Mouse (Mus musculus) erythroblast, embryonic 14.5 days (primary cell): Measurements from ENCODE around the gene Nr2f2. TPM values are rescaled to one million over a fixed set of nuclear protein-coding genes. Genes with fewer than 3 reads are reported as not detected.

Source experiments
- H3K27me3 ChIP-seq: 2 replicates; pipeline ENCODE4 v1.6.1; 2012; ENCODE audit warnings: inconsistent platforms; ENCODE audit not compliant: control insufficient read depth
- H3K36me3 ChIP-seq: 2 replicates; pipeline ENCODE4 v1.6.1; 2012; ENCODE audit warnings: mild to moderate bottlenecking, inconsistent platforms; ENCODE audit not compliant: control insufficient read depth
- H3K4me1 ChIP-seq: 2 replicates; pipeline ENCODE4 v1.6.1; 2012; ENCODE audit warnings: inconsistent platforms; ENCODE audit not compliant: control insufficient read depth
- H3K4me3 ChIP-seq: replicated peaks from 2 replicates; pipeline ENCODE3; 2012; ENCODE audit warnings: moderate library complexity, mild to moderate bottlenecking, inconsistent platforms
- H3K9me3 ChIP-seq: 2 replicates; pipeline ENCODE4 v1.6.1; 2012; ENCODE audit warnings: low read length, inconsistent platforms, mixed read lengths; ENCODE audit not compliant: control insufficient read depth
- GATA1 ChIP-seq: IDR thresholded peaks from 2 replicates; pipeline ENCODE4 v1.6.1; 2012; ENCODE audit warnings: low read length, inconsistent platforms, mixed read lengths
- TAL1 ChIP-seq: IDR thresholded peaks from 3 replicates; pipeline ENCODE4 v1.6.1; 2012; ENCODE audit warnings: low read length, inconsistent platforms, mixed read lengths
- polyA plus RNA-seq: library from polyadenylated mRNA; stranded (reverse); fragments of >175 nt; gene quantifications from 2 replicates; pipeline ENCODE4 v1.2.3, GENCODE M21; 2012

Gene Nr2f2
- polyA plus RNA-seq, 1 experiment, result not detected

DNA sequence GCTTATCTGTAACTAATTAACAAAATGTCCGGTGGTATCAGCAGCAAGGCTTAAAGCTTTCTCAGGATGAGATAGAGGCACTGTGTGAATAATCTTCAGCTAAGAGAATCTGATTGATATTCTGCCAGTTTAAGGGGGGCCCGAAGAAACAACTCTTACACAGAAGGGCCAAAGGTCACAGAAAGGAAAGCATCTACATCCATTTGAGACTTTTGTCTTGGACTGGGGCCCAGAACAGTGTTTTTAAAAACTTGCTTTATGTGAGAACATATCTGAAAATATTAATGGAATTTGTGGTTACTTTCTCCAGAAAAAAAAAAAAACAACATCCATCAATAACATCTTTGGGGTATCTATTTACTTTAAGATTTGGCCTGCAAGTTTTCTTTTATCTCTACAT is 38.9 kb upstream of the Nr2f2 start:
- no peak for TF ChIP-seq GATA1
- no peak for TF ChIP-seq TAL1
- Histone ChIP-seq H3K9me3 (peaks cover 12% of the 10 kb centered on the region; the same call in 1 of the 2 replicates), H3K27me3 (no peaks in the 10 kb centered on the region), H3K36me3 (no peaks in the 10 kb centered on the region), H3K4me3 (no peak overlapping the region), H3K4me1 (no peaks in the 10 kb centered on the region)

DNA sequence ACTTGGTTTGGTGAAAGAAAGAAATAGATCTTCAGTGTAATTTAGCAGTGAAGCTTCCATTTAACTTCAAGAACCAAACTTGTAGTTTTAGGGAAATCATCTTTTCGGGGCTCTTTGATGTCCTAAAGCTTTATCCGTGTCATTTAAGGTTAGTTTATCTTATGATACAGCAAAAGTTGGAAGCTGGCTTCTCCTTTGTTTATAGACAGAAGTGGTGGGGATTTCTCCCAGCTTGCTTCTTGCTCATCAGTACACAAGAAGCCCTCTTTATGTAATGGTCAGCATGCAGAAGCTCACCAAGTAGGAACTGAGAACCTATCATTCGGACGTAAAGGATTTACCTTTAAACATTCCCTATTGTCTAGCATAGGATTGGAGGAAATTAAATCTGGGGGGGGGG is 16.3 kb upstream of the Nr2f2 start:
- no peak for TF ChIP-seq GATA1
- Histone ChIP-seq H3K4me1 (no peaks in the 10 kb centered on the region), H3K36me3 (no peaks in the 10 kb centered on the region), H3K9me3 (no peaks in the 10 kb centered on the region), H3K4me3 (no peak overlapping the region), H3K27me3 (no peaks in the 10 kb centered on the region)

DNA sequence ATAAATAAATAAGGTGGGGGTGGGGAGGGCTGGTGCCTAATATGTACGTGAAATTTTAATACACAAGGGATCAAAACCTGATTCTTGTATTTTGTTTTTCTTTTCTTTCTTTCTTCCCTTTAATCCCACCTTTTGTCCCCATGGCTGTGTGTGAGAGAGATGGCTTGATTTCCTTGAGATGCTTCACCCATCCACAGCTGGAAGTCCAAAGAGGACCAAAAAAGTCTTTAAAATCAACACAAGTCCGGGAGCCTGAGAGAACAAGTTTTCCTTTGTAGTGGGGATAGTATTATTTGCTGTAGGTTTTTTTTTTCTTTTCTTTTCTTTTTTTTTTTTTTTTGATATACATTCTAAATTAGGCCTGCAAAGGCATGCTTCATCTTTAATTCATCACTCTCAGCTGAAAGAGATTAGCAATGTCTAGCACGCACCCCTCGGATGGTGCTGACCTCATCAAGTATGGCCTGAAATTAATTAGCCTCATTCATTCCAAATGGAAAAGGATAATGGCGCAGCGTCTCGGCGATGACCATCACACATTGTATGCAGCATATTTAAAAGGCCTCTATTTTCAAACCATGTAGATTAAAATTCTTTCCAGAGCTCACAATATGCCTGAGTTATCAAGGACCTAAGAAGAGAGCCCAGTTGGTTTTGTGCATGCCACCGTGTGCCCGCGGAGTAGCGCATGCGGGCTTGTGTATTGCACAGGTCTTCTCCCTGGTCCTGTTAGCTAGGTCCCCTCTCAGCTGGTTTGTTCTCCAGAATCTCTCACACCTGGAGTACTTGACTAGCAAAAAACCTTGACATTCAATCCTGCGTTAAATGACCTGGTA is 15.1 kb upstream of the Nr2f2 start:
- no peaks in the 10 kb centered on the region for H3K4me1 ChIP-seq
- no peaks in the 10 kb centered on the region for H3K36me3 ChIP-seq
- TF ChIP-seq GATA1 (no peak), TAL1 (no peak)
- no peak overlapping the region for H3K4me3 ChIP-seq
- H3K9me3 ChIP-seq, result no peaks in the 10 kb centered on the region
- no peaks in the 10 kb centered on the region for H3K27me3 ChIP-seq

DNA sequence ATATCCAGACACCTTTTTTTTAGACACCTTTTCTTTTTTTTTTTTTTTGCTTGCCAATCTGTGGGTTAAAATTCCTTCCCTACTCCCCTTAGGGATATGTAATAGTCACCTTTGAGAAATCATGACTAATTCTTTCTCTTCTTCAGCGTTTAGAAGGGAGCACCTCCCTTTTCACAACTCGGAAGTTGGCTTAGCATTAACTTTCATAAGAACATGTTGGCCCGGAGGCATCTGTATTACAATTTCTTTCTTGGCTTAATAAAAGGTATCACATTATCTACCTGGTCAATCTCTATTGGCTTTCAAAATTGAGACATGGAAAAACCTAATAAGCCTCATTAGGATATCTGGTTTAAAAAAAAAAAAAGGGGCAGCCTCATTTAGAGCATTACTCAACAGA is 14.4 kb upstream of the Nr2f2 start:
- H3K4me1 ChIP-seq, result no peaks in the 10 kb centered on the region
- H3K9me3 ChIP-seq, result no peaks in the 10 kb centered on the region
- H3K36me3 ChIP-seq, result no peaks in the 10 kb centered on the region
- TF ChIP-seq GATA1 (no peak), TAL1 (no peak)
- no peaks in the 10 kb centered on the region for H3K27me3 ChIP-seq
- H3K4me3 ChIP-seq, result no peak overlapping the region

DNA sequence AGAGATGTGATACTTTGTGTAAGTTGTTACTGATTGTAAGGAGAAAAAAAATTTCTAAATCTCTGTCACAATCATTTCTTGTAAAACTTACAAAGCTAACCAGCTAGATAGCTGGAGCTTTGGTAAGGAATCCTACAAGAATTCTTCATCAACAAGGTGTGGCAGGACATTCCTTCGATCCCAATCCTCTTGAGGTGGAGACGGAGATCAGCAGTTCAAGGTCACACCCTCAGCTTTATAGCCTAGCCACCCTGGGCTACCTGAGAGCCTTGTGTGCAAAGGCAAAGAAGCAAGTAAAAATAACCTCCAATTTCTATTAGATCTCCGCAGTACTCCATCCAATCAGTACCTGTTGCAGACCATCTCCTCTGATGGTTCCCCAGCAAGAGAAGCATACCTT is 13.7 kb upstream of the Nr2f2 start:
- no peaks in the 10 kb centered on the region for H3K36me3 ChIP-seq
- H3K4me1 ChIP-seq, result no peaks in the 10 kb centered on the region
- TF ChIP-seq GATA1, result no peak
- no peak for TF ChIP-seq TAL1
- H3K27me3 ChIP-seq, result no peaks in the 10 kb centered on the region
- no peaks in the 10 kb centered on the region for H3K9me3 ChIP-seq
- no peak overlapping the region for H3K4me3 ChIP-seq

DNA sequence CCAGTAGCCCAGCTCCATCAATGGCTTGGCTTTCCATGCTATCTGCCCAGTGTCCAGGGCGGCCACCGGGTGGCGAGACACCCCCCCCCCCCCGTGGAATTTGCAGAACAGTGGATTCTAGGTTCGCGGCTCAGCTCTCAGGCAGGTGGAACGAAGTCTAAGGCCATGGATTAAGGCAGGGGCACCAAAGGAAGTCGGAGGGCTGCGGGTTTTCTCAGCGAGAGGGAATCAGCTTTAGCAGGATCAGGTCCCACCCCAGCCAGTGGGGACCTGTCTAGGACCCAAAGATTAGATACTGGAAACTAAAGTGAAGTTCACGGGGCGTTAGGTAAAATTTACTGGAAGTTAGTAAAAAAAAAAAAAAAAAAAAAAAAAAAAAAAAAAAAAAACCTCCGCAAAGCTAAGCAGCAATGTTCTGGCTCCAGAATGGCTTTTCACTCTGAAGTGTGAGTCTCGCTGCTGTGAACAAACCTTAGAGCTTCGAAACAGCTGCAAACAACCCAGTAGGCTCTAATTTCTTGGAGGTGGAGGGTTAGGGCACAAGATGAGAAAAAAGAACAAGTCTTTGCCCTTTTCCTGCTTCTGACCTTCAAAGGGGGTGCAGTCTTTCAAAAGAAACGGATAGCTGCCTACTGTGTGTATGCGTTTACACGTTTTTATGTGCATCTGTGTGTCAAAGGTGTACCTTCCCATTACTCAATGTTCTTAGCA is 4.2 kb upstream of the Nr2f2 start:
- Histone ChIP-seq H3K27me3 (peaks cover 60% of the 10 kb centered on the region), H3K4me1 (no peaks in the 10 kb centered on the region), H3K4me3 (no peak overlapping the region), H3K9me3 (no peaks in the 10 kb centered on the region), H3K36me3 (no peaks in the 10 kb centered on the region)
- TF ChIP-seq TAL1, result no peak
- no peak for TF ChIP-seq GATA1

DNA sequence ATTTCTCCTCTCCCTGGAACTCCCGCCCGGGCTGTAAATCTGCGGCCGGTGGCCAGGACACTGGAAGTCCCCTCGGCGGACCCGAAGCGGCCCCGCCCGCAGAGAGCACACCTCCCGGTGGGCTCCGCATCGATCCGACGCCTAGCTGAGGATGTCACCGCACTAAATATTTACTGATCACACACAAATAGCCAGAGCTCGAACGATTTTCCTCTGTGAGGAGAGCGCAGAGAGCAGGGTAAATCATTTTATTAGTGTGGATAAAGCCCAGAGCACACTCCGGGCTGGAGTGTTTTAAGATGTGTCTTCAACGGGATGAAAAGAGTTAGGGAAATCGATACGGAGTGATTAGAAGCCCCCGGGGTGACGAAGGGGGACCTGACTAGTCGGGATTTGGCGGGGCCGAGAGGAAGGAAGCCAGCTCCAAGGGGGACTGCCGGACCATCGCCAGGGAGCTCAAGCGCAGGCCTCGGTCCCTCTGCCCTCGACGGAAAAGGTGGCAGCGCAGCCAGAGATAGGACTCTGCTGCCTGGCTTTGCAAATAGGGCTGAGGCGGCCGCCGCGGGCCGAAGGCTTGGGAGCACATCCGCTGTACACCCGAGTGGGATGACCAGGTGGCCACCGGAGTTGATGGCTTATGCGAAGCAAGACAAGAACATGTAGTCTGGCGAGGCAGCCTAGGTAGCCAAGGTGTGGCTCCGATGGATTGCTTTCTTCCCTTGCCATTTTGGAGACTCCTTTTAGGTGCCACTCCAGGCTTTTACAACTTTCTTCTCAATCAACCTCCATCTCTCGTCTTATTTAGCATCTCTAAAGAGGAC is 3.4 kb upstream of the Nr2f2 start:
- Histone ChIP-seq H3K36me3 (no peaks in the 10 kb centered on the region), H3K4me3 (no peak overlapping the region), H3K9me3 (no peaks in the 10 kb centered on the region), H3K27me3 (peaks cover 68% of the 10 kb centered on the region), H3K4me1 (no peaks in the 10 kb centered on the region)
- TF ChIP-seq TAL1 (no peak), GATA1 (no peak)

DNA sequence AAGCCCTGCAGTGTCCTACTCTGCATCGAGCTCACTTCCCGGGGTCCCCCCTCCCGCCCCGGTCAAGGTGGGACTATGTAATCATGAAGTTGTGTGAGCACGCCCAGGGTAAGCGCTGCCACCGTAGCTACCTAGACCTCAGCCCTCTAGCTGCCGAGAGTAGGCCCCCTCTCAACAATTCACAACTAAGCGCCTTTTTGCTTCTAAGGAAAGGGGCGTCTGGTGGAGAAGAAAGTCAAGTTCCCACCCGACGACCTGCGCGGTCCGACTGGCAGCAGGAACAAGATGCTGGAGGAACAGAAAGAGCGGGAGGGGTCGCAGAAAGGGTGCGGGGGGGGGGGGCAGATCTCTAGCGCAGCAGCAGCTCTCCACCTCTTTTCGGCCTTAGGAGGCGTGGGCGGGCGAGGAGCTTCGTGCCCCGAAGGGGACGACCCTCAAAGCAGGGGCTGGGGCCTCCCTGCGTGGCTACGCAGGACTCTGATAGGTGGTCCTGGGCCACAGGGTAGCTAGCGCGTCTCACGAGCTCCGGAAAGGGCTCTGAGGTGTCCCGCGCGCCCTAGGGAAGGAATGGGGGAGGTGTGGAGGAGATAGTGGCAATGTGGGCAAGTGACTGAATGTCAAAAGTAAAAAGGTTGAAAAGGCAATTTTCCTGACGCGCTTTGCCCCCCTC is 2.7 kb upstream of the Nr2f2 start:
- Histone ChIP-seq H3K9me3 (no peaks in the 10 kb centered on the region), H3K27me3 (peaks cover 76% of the 10 kb centered on the region), H3K36me3 (no peaks in the 10 kb centered on the region), H3K4me3 (no peak overlapping the region), H3K4me1 (no peaks in the 10 kb centered on the region)
- TF ChIP-seq TAL1 (no peak), GATA1 (no peak)

DNA sequence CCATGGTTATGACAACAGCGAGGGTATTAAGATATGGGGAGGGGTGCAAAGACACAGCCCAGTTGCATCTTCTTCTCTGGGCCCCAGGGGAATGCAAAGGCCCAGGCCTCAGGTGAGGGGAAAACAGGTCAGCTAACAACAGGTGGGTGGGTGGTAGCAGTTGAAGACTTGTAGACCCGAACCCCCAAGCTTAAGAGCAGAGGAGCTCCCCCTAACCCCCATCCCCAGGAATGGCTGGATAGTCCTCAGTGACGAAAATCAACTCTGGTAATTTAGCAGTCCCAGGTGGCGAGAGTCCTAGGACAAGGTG is 2.2 kb upstream of the Nr2f2 start:
- Histone ChIP-seq H3K9me3 (no peaks in the 10 kb centered on the region), H3K36me3 (no peaks in the 10 kb centered on the region), H3K27me3 (peaks cover 78% of the 10 kb centered on the region), H3K4me1 (no peaks in the 10 kb centered on the region), H3K4me3 (no peak overlapping the region)
- TF ChIP-seq GATA1 (no peak), TAL1 (no peak)
